Mouse (Mus musculus) stomach, embryonic 15.5 days (tissue): ENCODE measurements around the gene Cysltr2. TPM values are rescaled to one million over a fixed set of nuclear protein-coding genes. Genes with fewer than 3 reads are reported as not detected.

Source experiments
- ATAC-seq: fragments of 200-750 bp; cut with Nextera tagmentation; 2 replicates; pipeline ENCODE4 v1.8.0; 2017; ENCODE audit warnings: low read depth, moderate number of reproducible peaks, moderate TSS enrichment; ENCODE audit not compliant: insufficient read depth, low FRiP score
- H3K27ac ChIP-seq: fragments of 300-500 bp; sonication (generic); 2 replicates; pipeline ENCODE4 v1.5.1; 2015; ENCODE audit warnings: mild to moderate bottlenecking, inconsistent platforms
- H3K27me3 ChIP-seq: fragments of 300-500 bp; sonication (generic); replicated peaks from 2 replicates; pipeline ENCODE4 v1.6.1; 2015; ENCODE audit warnings: inconsistent platforms
- H3K36me3 ChIP-seq: fragments of 300-500 bp; sonication (generic); 2 replicates; pipeline ENCODE4 v1.6.1; 2015; ENCODE audit warnings: inconsistent platforms
- H3K4me1 ChIP-seq: fragments of 300-500 bp; sonication (generic); 2 replicates; pipeline ENCODE4 v1.6.1; 2015; ENCODE audit warnings: inconsistent platforms
- H3K4me2 ChIP-seq: fragments of 300-500 bp; sonication (generic); 2 replicates; pipeline ENCODE4 v1.6.1; 2015; ENCODE audit warnings: mild to moderate bottlenecking, inconsistent platforms
- H3K4me3 ChIP-seq: fragments of 300-500 bp; sonication (generic); replicated peaks from 2 replicates; pipeline ENCODE4 v1.5.1; 2015; ENCODE audit warnings: inconsistent platforms
- H3K9ac ChIP-seq: fragments of 300-500 bp; sonication (generic); 2 replicates; pipeline ENCODE4 v1.6.1; 2015; ENCODE audit warnings: inconsistent platforms
- H3K9me3 ChIP-seq: fragments of 300-500 bp; sonication (generic); 2 replicates; pipeline ENCODE4 v1.6.1; 2016; ENCODE audit warnings: inconsistent platforms
- WGBS: fragments of 180-500 bp; shearing (Covaris S2); methylation state at CpG from one replicate; pipeline ENCODE4 v1.1.7; 2015; 5-methylcytosine and 5-hydroxymethylcytosine counted together
- polyA plus RNA-seq: library from polyadenylated mRNA; unstranded; fragments of >200 nt; fragmentation: Nextera tagmentation; extraction: Ambion mirVana; gene quantifications from 2 replicates; pipeline ENCODE4 v1.2.1, GENCODE M21; 2015

Gene Cysltr2
- 0.09 TPM in 1 of 2 replicates, not detected in the other for polyA plus RNA-seq

DNA sequence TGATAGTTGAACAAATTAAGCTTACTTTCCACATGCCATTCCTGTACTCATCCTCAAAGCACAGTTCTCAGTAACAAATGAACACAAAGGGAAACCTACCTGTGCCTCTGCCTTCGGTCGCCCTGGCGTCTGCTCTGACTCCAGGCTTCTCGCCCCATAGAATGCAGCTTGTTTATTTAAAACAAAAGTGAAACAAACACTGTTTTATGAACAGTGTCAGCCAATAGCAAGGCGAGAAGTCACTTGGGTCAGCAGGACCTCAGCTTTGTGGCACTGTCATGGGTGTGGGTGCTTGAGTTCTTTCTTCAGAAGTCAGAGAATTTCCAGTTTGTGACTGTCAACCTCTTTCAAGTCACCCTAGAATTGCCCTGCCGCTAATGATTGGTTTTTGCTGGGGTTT lies at the start of gene Cysltr2:
Cysltr2 (minus strand) TSS at position 178 of the 400 bp plus-strand sequence.
- Histone ChIP-seq H3K4me1 (no peaks in the 10 kb centered on the region), H3K9me3 (no peaks in the 10 kb centered on the region), H3K27ac (no peak within 1 kb of the TSS), H3K4me2 (no peak within 1 kb of the TSS), H3K4me3 (no peak within 1 kb of the TSS), H3K36me3 (no peaks in the 10 kb centered on the region), H3K27me3 (no peaks in the 10 kb centered on the region), H3K9ac (no peak within 1 kb of the TSS)
- ATAC-seq, result no peak
- 53% methylated on average over 6 of the region's 6 CpGs for WGBS

DNA sequence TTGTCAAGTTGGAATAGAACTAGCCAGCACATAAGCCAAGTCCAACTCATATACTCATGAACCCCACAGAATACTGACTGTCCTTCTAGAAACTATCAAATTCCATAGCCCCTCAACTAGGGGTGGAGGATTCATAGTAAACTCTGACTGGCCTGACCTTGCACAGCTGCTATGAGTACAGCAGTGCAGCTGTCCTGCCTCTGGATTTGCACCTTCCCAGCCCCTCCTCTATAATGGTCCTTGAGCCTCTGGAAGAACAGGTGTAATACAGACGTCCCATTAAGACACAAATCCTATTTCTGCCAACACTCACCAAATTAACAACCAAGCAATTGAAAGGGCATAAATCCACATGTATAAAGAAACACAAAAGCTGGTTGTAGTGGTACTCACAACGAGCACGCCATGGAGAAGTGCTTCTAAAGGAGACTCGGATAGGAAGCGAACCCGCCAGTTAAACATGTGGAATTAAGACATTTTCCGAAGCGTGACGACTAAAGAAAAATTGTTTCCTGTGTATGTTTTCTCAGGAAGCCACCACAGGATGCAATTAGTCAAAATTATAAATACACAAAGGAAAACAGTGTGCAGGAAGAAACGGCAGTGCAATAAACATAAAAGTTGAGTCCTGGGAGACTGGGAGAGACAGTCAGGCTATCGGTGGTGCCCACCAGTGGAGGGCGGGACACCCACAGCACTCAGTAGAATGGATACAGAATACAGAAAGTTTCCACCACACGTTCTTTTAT lies 46.1 kb upstream of the Cysltr2 start:
- 66% methylated on average over 13 of the region's 13 CpGs for WGBS
- Histone ChIP-seq H3K4me2 (no peak overlapping the region), H3K4me1 (no peaks in the 10 kb centered on the region), H3K27me3 (no peaks in the 10 kb centered on the region), H3K4me3 (no peak overlapping the region), H3K9ac (no peak overlapping the region), H3K9me3 (no peaks in the 10 kb centered on the region), H3K27ac (no peak overlapping the region), H3K36me3 (no peaks in the 10 kb centered on the region)
- ATAC-seq, result no peak

DNA sequence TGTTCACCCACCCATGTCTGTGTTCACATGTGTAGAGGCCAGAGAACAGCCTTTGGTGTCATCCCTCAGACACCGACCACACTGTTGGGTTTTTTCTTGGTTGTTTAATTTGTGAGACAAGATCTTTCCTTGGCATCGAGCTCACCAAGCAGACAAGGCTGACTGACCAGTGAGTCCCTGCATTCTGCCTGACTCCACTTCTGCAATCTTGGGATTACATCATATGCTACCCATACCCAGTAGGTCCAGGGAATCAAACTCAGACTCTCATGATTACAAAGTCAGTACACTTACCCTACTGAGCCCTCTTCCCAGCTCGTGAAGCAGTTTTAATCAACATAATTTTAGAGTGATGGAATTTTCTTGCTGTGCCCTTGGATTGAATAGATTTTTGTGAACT lies 44.0 kb upstream of the Cysltr2 start:
- 91% methylated on average over 3 of the region's 3 CpGs for WGBS
- H3K4me3 ChIP-seq, result no peak overlapping the region
- no peaks in the 10 kb centered on the region for H3K27me3 ChIP-seq
- no peaks in the 10 kb centered on the region for H3K36me3 ChIP-seq
- H3K4me2 ChIP-seq, result no peak overlapping the region
- H3K4me1 ChIP-seq, result no peaks in the 10 kb centered on the region
- no peak for ATAC-seq
- no peak overlapping the region for H3K9ac ChIP-seq
- H3K27ac ChIP-seq, result no peak overlapping the region
- H3K9me3 ChIP-seq, result no peaks in the 10 kb centered on the region

DNA sequence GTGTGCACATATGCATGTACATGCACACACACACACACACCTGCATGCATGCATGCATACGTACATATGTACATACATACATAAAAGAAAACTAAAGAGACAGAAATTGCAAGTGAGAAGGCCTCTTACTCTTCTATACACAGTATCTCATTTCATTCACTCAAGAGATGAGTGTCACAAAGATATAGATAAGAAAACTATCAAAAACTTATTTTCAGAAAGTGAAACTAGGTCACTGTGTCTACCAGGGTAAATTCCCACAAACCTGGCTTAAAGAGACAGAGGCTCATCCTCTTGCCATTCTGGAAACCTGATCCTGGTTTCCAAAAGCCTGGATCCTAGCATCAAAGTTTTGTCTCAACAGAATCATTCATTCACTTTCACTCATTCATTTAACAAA lies 39.3 kb upstream of the Cysltr2 start:
- H3K4me3 ChIP-seq, result no peak overlapping the region
- H3K36me3 ChIP-seq, result no peaks in the 10 kb centered on the region
- no peaks in the 10 kb centered on the region for H3K27me3 ChIP-seq
- H3K9ac ChIP-seq, result no peak overlapping the region
- no peak overlapping the region for H3K4me2 ChIP-seq
- 87% methylated on average over 1 of the region's 1 CpGs for WGBS
- no peak overlapping the region for H3K27ac ChIP-seq
- H3K4me1 ChIP-seq, result no peaks in the 10 kb centered on the region
- no peaks in the 10 kb centered on the region for H3K9me3 ChIP-seq
- ATAC-seq, result no peak

DNA sequence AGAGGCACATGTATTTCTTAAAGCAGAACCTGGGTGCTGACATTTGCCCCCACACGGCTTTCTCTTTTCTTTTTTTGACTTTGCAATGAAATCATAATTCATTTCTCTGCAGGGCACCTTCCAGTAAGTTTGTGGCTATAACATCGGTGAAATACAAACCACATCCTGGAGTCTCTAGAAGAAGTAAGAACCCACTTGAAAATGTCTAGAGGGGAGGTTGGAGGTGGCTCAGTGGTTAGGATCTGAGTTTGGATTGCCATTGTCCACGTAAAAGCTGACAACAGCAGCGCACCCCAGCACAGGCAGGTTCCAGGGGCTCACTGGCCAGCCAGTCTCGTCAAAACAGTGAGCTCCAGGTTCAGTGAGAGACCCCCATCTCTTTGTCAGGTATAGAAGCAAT lies 38.8 kb upstream of the Cysltr2 start:
- Histone ChIP-seq H3K4me1 (no peaks in the 10 kb centered on the region), H3K9me3 (no peaks in the 10 kb centered on the region), H3K9ac (no peak overlapping the region), H3K27ac (no peak overlapping the region), H3K4me3 (no peak overlapping the region), H3K36me3 (no peaks in the 10 kb centered on the region), H3K4me2 (no peak overlapping the region), H3K27me3 (no peaks in the 10 kb centered on the region)
- ATAC-seq, result no peak
- 79% methylated on average over 5 of the region's 5 CpGs for whole genome bisulfite sequencing

DNA sequence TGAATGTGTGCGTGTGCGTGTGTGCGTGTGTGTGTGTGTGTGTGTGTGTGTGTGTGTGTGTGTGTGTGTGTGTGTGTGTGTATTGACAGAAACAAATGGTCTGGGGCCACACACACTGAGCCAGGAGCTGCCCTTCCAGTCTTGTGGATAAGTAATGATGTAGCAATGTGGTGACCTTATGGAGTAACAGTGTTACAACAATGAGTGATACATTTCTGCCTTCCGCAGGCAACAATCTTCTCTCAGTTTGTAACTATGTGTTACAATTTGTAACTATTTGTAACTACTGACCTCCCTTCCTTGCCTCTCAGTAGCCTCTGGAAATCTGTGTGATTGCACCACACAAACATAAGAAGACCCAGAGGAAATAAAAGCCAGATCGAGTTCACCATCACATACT lies 38.3 kb upstream of the Cysltr2 start:
- Histone ChIP-seq H3K36me3 (no peaks in the 10 kb centered on the region), H3K4me1 (no peaks in the 10 kb centered on the region), H3K9me3 (no peaks in the 10 kb centered on the region), H3K27ac (no peak overlapping the region), H3K4me3 (no peak overlapping the region), H3K9ac (no peak overlapping the region), H3K4me2 (no peak overlapping the region), H3K27me3 (no peaks in the 10 kb centered on the region)
- no peak for ATAC-seq
- WGBS, result 81% methylated on average over 5 of the region's 5 CpGs

DNA sequence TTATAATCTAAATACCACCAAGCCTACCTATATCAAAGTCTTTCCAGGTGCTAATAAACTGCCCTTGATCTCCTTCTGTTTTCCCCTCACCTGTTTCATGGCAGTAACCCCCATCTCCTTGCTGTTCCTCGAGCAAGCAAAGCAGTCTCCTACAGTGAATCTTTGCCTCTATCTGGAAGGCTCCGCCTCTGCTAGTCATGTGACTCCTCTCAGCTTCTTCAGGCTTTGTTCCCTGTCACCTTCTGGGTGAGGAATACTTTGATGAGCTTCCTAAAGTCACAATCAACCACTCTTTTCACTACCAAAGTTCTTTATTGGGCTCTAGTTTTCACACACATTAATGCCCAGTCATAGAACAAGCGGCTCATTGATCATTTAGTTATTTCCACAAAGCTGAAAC lies 37.5 kb upstream of the Cysltr2 start:
- Histone ChIP-seq H3K27ac (no peak overlapping the region), H3K27me3 (no peaks in the 10 kb centered on the region), H3K36me3 (no peaks in the 10 kb centered on the region), H3K9me3 (no peaks in the 10 kb centered on the region), H3K4me2 (no peak overlapping the region), H3K4me1 (no peaks in the 10 kb centered on the region), H3K4me3 (no peak overlapping the region), H3K9ac (no peak overlapping the region)
- WGBS, result 59% methylated on average over 3 of the region's 3 CpGs
- no peak for ATAC-seq

DNA sequence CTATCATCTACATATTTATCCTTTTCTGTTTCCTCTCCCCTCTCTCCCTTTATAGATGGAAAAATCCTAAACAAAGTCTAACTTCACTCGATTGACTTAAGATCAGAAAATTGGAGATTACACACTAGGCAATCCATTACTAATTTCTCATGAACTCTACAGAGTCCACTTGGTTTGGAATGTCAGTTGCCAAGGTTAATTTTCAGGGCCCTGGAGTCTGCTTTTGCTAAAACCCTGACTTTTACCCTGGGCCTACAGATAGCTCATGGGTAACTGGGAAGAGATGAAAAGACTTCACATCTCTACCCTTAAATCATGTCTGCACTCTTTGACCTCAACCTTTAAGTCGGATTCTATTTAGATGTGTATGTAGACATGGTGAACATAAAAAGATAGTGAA lies 34.6 kb upstream of the Cysltr2 start:
- H3K27me3 ChIP-seq, result no peaks in the 10 kb centered on the region
- no peak for ATAC-seq
- H3K27ac ChIP-seq, result no peak overlapping the region
- WGBS, result 81% methylated on average over 2 of the region's 2 CpGs
- no peak overlapping the region for H3K9ac ChIP-seq
- H3K4me1 ChIP-seq, result no peaks in the 10 kb centered on the region
- H3K4me2 ChIP-seq, result no peak overlapping the region
- no peaks in the 10 kb centered on the region for H3K9me3 ChIP-seq
- H3K4me3 ChIP-seq, result no peak overlapping the region
- no peaks in the 10 kb centered on the region for H3K36me3 ChIP-seq

DNA sequence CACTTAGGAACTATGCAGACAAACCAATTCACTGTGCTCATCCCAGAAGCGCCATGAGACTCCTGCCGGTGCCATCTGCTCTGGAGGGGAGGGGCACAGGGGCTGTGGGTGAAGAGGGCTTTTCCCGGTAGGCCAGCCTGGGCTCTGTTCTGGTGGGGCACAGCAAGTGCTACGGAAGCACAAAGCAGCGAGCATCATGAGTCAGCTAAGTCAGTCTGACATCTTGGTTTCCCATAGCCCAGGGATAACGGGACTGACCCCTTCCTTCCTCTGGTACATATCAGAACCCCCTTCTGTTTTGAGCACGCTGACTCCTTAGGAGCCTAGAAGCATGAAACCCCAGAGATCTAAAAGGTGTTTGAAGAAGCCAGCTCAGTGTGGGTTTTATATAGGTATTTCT lies 15.5 kb upstream of the Cysltr2 start:
- WGBS, result 70% methylated on average over 7 of the region's 7 CpGs
- Histone ChIP-seq H3K4me1 (no peaks in the 10 kb centered on the region), H3K27me3 (no peaks in the 10 kb centered on the region), H3K9ac (no peak overlapping the region), H3K36me3 (no peaks in the 10 kb centered on the region), H3K9me3 (no peaks in the 10 kb centered on the region), H3K4me3 (no peak overlapping the region), H3K27ac (no peak overlapping the region), H3K4me2 (no peak overlapping the region)
- no peak for ATAC-seq

DNA sequence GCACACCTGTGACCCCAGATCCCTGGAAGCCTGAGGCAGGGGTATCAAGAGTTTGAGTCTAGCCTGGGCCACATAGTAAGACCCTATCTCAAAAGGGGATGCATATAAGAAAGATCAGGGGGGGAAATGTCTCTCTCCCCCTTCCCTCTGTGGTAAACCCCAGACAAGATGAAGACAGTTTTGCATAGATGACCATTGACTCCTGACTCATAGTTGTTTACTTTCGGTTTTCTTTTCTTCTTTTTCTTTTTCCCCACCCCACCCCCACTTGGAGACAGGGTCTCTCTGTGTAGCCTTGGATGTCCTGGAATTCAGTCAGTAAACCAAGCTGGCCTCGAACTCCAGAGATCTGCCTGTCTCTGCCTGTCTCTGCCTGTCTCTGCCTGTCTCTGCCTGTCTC lies 9.8 kb upstream of the Cysltr2 start:
- H3K9me3 ChIP-seq, result no peaks in the 10 kb centered on the region
- WGBS, result 82% methylated on average over 2 of the region's 2 CpGs
- H3K4me3 ChIP-seq, result no peak overlapping the region
- no peaks in the 10 kb centered on the region for H3K36me3 ChIP-seq
- no peak overlapping the region for H3K4me2 ChIP-seq
- no peaks in the 10 kb centered on the region for H3K4me1 ChIP-seq
- no peak overlapping the region for H3K9ac ChIP-seq
- H3K27me3 ChIP-seq, result no peaks in the 10 kb centered on the region
- no peak overlapping the region for H3K27ac ChIP-seq
- ATAC-seq, result no peak

DNA sequence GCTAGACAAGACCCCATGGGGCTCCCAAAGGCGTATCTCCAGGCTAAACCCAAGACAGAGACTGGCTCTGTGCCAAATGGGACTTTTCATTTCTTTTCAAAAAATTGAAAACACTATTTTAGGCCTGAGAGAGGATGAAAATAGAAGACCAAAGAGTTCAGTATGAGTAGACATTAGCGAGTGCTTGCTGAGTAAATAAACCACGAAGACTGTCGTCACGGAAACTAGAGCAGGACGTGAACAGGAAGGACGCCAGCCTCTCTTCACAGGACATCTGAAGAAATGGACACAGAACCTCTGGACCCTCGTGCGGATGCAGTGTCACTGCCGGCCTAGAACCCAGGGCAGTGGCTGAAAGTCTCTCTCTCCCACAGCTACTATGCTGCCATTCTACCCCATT lies 8.8 kb upstream of the Cysltr2 start:
- Histone ChIP-seq H3K9ac (no peak overlapping the region), H3K27me3 (no peaks in the 10 kb centered on the region), H3K4me2 (no peak overlapping the region), H3K4me1 (no peaks in the 10 kb centered on the region), H3K27ac (no peak overlapping the region), H3K36me3 (no peaks in the 10 kb centered on the region), H3K4me3 (no peak overlapping the region), H3K9me3 (no peaks in the 10 kb centered on the region)
- ATAC-seq, result no peak
- 55% methylated on average over 10 of the region's 10 CpGs for WGBS

DNA sequence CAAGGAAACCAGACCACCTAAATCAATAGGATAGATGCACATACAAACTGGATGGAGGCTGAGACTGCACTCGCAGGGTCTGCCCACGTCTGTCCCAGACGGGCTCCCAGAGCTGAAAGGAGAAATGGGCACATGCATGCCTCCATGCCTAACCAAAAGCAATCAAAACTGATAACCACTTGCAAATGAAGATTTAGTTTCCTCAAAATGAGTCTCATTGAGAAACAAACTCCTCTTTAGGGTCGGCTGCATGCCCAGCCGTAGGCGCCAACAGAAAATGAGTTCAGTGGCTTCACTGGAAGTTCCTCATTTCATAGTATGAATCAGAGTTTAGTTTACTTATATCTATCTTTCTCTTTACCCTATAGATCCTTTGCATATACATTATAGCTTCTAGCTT lies 7.9 kb upstream of the Cysltr2 start:
- Histone ChIP-seq H3K9ac (no peak overlapping the region), H3K27me3 (no peaks in the 10 kb centered on the region), H3K9me3 (no peaks in the 10 kb centered on the region), H3K4me3 (no peak overlapping the region), H3K4me2 (no peak overlapping the region), H3K36me3 (no peaks in the 10 kb centered on the region), H3K27ac (no peak overlapping the region), H3K4me1 (no peaks in the 10 kb centered on the region)
- 83% methylated on average over 6 of the region's 6 CpGs for WGBS
- ATAC-seq, result no peak
